Comparison of ENCODE assay signal across 44 mouse cellular contexts in genomic region chr6:124625612-124626011, GRCm38 (mm10). TPM values are rescaled to one million over a fixed set of nuclear protein-coding genes. Genes with fewer than 3 reads are reported as not detected.
"Had no signal": no experiment of that assay in that cellular context is flagged by ENCODE, and none has a peak within 500 bp of the region (broad histone marks: within the 10 kb centered on the region; RNA-seq: fewer than 3 reads in every experiment).

No protein-coding gene starts in this region.

- H3K27ac ChIP-seq: heart, embryonic 13.5 days; heart, embryonic 15.5 days; hindbrain, embryonic 10.5 days; hindbrain, embryonic 12.5 days; hindbrain, embryonic 13.5 days; hindbrain, embryonic 14.5 days; hindbrain, embryonic 15.5 days; hindbrain, postnatal 0 days; intestine, embryonic 15.5 days; kidney, embryonic 15.5 days; kidney, postnatal 0 days; layer of hippocampus, adult 2 months; left cerebral cortex, adult 2 months had no signal

- DNase-seq: heart, postnatal 10 days; heart, postnatal 14 days; heart, postnatal 36 days; heart, postnatal 4 days; kidney, adult 11 months; kidney, adult 18-20 months; kidney, adult 2 months; kidney, adult 8-10 months; kidney, adult 9 months; kidney, postnatal 10 days; kidney, postnatal 14 days; kidney, postnatal 25 days; kidney, postnatal 36 days; kidney, postnatal 4 days; layer of hippocampus, adult 9-11 months; layer of hippocampus, postnatal 36 days had no signal

- H3K27me3 ChIP-seq: heart, embryonic 13.5 days; heart, embryonic 15.5 days; hindbrain, embryonic 12.5 days; hindbrain, embryonic 13.5 days; hindbrain, embryonic 15.5 days; intestine, embryonic 15.5 days; kidney, embryonic 15.5 days had no signal

- H3K4me1 ChIP-seq: heart, embryonic 13.5 days; heart, embryonic 15.5 days; hindbrain, embryonic 10.5 days; hindbrain, embryonic 12.5 days; hindbrain, embryonic 13.5 days; hindbrain, embryonic 15.5 days; intestine, embryonic 15.5 days; kidney, embryonic 15.5 days had no signal

- H3K9me3 ChIP-seq: heart, embryonic 13.5 days; heart, embryonic 15.5 days; hindbrain, embryonic 12.5 days; hindbrain, embryonic 13.5 days; hindbrain, embryonic 15.5 days; intestine, embryonic 15.5 days; kidney, embryonic 15.5 days had no signal

- H3K36me3 ChIP-seq: heart, embryonic 13.5 days; heart, embryonic 15.5 days; hindbrain, embryonic 10.5 days; hindbrain, embryonic 12.5 days; hindbrain, embryonic 13.5 days; hindbrain, embryonic 15.5 days; intestine, embryonic 15.5 days; kidney, embryonic 15.5 days had no signal

- H3K4me3 ChIP-seq: heart, embryonic 13.5 days; heart, embryonic 15.5 days; hindbrain, embryonic 10.5 days; hindbrain, embryonic 12.5 days; hindbrain, embryonic 13.5 days; hindbrain, embryonic 15.5 days; intestine, embryonic 15.5 days; kidney, embryonic 15.5 days; layer of hippocampus, adult 2 months; left cerebral cortex, adult 2 months had no signal

- H3K4me2 ChIP-seq: heart, embryonic 13.5 days; heart, embryonic 15.5 days; hindbrain, embryonic 12.5 days; hindbrain, embryonic 13.5 days; hindbrain, embryonic 14.5 days; hindbrain, embryonic 15.5 days; intestine, embryonic 15.5 days; kidney, embryonic 15.5 days had no signal

- H3K9ac ChIP-seq: heart, embryonic 13.5 days; heart, embryonic 15.5 days; hindbrain, embryonic 12.5 days; hindbrain, embryonic 13.5 days; hindbrain, embryonic 14.5 days; hindbrain, embryonic 15.5 days; intestine, embryonic 15.5 days; kidney, embryonic 15.5 days had no signal

- ATAC-seq: hindbrain, embryonic 16.5 days; hindbrain, postnatal 0 days; inflammation-experienced regulatory T-cells, adult 6 months; intestine, embryonic 15.5 days; intestine, embryonic 16.5 days; intestine, postnatal 0 days had no signal

RNA-seq across cellular contexts. Expression of gene C1s2, which starts 10.3 kb away (rescaled TPM):
- total RNA-seq: hematopoietic stem cell, adult 5-6 weeks; hindbrain, postnatal 0 days had no signal
- polyA plus RNA-seq: heart, embryonic 13.5 days; heart, embryonic 14.5 days; heart, embryonic 15.5 days; hindbrain, embryonic 10.5 days; hindbrain, embryonic 11.5 days; hindbrain, embryonic 12.5 days; hindbrain, embryonic 16.5 days; inflammation-experienced regulatory T-cells, adult 6 months; intestine, embryonic 14.5 days; intestine, embryonic 15.5 days; intestine, postnatal 0 days had no signal

RNA-seq across cellular contexts. Expression of gene C1rb, which starts 55.5 kb away (rescaled TPM):
- total RNA-seq: hematopoietic stem cell, adult 5-6 weeks; hindbrain, postnatal 0 days; layer of hippocampus, adult 2 months; layer of hippocampus, adult 8-10 months; layer of hippocampus, postnatal 14 days; layer of hippocampus, postnatal 25 days; left cerebral cortex, adult 8-10 months had no signal
- polyA plus RNA-seq: heart, embryonic 13.5 days; heart, embryonic 14.5 days; heart, embryonic 15.5 days; heart, embryonic 16.5 days; heart, postnatal 0 days; hindbrain, embryonic 10.5 days; hindbrain, embryonic 11.5 days; hindbrain, embryonic 12.5 days; hindbrain, embryonic 13.5 days; hindbrain, embryonic 14.5 days; hindbrain, embryonic 15.5 days; hindbrain, postnatal 0 days; inflammation-experienced regulatory T-cells, adult 6 months; intestine, embryonic 14.5 days; intestine, embryonic 15.5 days; intestine, embryonic 16.5 days; intestine, postnatal 0 days; kidney, adult 2 months; kidney, embryonic 15.5 days; kidney, embryonic 16.5 days had no signal
